Mouse (Mus musculus) monocyte, adult 5-6 weeks (primary cell): Measurements from ENCODE around the gene Vmn1r123. TPM values are rescaled to one million over a fixed set of nuclear protein-coding genes. Genes with fewer than 3 reads are reported as not detected.
"Not testable (repeated sequence)": the region's sequence is repeated elsewhere in the genome, so short reads cannot be mapped to it uniquely, and the experiment has no call there.

ENCODE experiments used
- ATAC-seq: fragments of 153-309, 156-312 bp; replicated peaks from 2 replicates; pipeline ENCODE4 v1.8.0; 2017; ENCODE audit warnings: mild to moderate bottlenecking; ENCODE audit not compliant: low TSS enrichment, insufficient number of reproducible peaks, severe bottlenecking, poor library complexity, low FRiP score
- total RNA-seq: library from RNA; stranded (forward); fragments of 200-1000, 200-491, 200-594 nt; gene quantifications from 3 replicates; pipeline ENCODE4 v1.2.3, GENCODE M21; 2017

The Vmn1r123 gene
- not detected in 3 replicates for total RNA-seq

- not testable (repeated sequence) for ATAC-seq
Measured at GRCm38 (mm10) chr7:21161885-21162284, at the start of gene Vmn1r123. Gene Vmn1r123 (plus strand): TSS chr7:21162185.

- not testable (repeated sequence) for ATAC-seq
Measured at GRCm38 (mm10) chr7:21134028-21134427, 28.0 kb upstream of the Vmn1r123 start, which contains the start of gene Vmn1r122. Gene Vmn1r122 (minus strand): TSS chr7:21134128.

- ATAC-seq = not testable (repeated sequence)
Measured at GRCm38 (mm10) chr7:21190323-21190722, 28.3 kb downstream of the Vmn1r123 start, which contains the start of gene Gm5157. Gene Gm5157 (minus strand): TSS chr7:21190423.

Other genes with a start within 250 kb of the Vmn1r123 start
- gene Vmn1r118, start 249.8 kb upstream of the Vmn1r123 start, total RNA-seq = not detected in 3 replicates
- gene Vmn1r119, start 149.7 kb upstream of the Vmn1r123 start, total RNA-seq = not detected in 3 replicates
- not detected in 3 replicates for gene Vmn1r120, start 108.4 kb upstream of the Vmn1r123 start, total RNA-seq
- not detected in 3 replicates for gene Vmn1r121, start 63.7 kb upstream of the Vmn1r123 start, total RNA-seq
- not detected in 3 replicates for gene Vmn1r122, start 28.1 kb upstream of the Vmn1r123 start, total RNA-seq
- gene Gm5157, start 28.2 kb downstream of the Vmn1r123 start, total RNA-seq = not detected in 3 replicates
- gene Vmn1r124, start 98.4 kb downstream of the Vmn1r123 start, total RNA-seq = not detected in 3 replicates
- not detected in 3 replicates for gene Vmn1r125, start 110.0 kb downstream of the Vmn1r123 start, total RNA-seq
- gene Vmn1r126, start 139.3 kb downstream of the Vmn1r123 start, total RNA-seq = not detected in 3 replicates
- not detected in 3 replicates for gene Vmn1r127, start 157.7 kb downstream of the Vmn1r123 start, total RNA-seq
- not detected in 3 replicates for gene Vmn1r128, start 187.2 kb downstream of the Vmn1r123 start, total RNA-seq
- gene Vmn1r129, start 199.1 kb downstream of the Vmn1r123 start, total RNA-seq = not detected in 3 replicates